Comparison of ENCODE assay signal across 9 mouse cellular contexts in the genomic region with DNA sequence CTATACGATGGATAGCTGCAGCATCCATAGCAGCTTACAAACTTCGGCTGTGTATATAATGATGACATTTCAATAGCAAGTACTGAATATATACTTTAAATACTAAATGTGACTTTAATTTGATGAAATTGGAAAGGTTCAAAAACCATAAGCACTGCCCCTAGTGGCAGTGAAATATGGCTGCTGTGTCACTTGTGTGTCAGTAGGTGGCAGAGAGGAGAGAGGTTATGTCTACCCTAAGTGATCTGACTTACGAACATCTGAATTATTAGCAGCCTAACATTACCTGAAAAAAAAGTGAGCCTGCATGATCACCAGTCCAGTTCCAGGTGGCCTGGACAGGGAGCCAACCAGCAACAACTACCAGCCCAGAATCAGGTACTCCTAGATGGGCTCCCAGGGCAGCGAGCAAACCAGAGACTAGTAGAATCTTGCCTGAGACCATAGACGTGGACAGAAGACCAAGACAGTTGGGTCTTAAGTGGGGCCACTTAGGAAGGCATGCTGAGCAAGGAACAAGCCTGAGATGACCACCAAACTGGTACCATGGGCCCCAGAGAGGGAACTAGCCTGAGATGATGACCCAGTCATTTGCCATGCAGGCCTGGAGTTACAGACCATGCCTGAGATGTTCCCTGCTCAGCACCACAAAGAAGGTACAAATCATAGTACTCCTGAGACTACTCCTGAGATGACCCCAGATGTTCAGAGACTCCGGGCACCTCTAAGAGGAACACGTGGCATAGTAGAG.
DNase-seq lines count a peak whose midpoint lies in the region; ATAC-seq and TF ChIP-seq lines count a peak whose summit lies in the region.
"Had no signal": no experiment of that assay in that cellular context is flagged by ENCODE, and none has a peak within 500 bp of the region (broad histone marks: within the 10 kb centered on the region; RNA-seq: fewer than 3 reads in every experiment).

No protein-coding gene starts in this region.

- no peak overlapping the region for H3K4me3 ChIP-seq in intestine, postnatal 0 days (ENCODE audit: low read depth, low read length)
- no peak overlapping the region for H3K4me3 ChIP-seq in intestine, embryonic 15.5 days (replicated peaks)
- H3K4me3 ChIP-seq: liver, embryonic 13.5 days had no signal

- peak; percentile 3 for DNase-seq in adrenal gland, adult 2 months
- no peak for DNase-seq in adrenal gland, adult 8-10 months
- peak; percentile 1 for DNase-seq in 3T3-L1 (ENCODE audit: low read depth, low spot score)
- peak; percentile 25 for DNase-seq in embryo, embryonic 11 days
- no peak for DNase-seq in ovary, adult 18-20 months (ENCODE audit: low spot score)
- DNase-seq: liver, embryonic 13.5 days had no signal

- peak; percentile 71 for TF ChIP-seq CTCF in intestine, postnatal 0 days (IDR thresholded peaks at IDR 0.05; ENCODE audit: low read depth)

- H3K9ac ChIP-seq in intestine, postnatal 0 days (ENCODE audit: low read depth, low read length) = no peak overlapping the region
- H3K9ac ChIP-seq in intestine, embryonic 15.5 days = no peak overlapping the region
- H3K9ac ChIP-seq: liver, embryonic 13.5 days had no signal

- no peaks in the 10 kb centered on the region for H3K36me3 ChIP-seq in intestine, postnatal 0 days (ENCODE audit: control insufficient read depth, insufficient read depth)
- H3K36me3 ChIP-seq in intestine, embryonic 15.5 days = no peaks in the 10 kb centered on the region
- H3K36me3 ChIP-seq: liver, embryonic 13.5 days had no signal

- H3K4me2 ChIP-seq in intestine, postnatal 0 days (replicated peaks; ENCODE audit: low read depth) = no peak overlapping the region
- no peak overlapping the region for H3K4me2 ChIP-seq in intestine, embryonic 15.5 days (replicated peaks)
- H3K4me2 ChIP-seq: liver, embryonic 13.5 days had no signal

- WGBS in intestine, postnatal 0 days = 76% methylated on average over 7 of the region's 7 CpGs
- WGBS in intestine, embryonic 15.5 days = 85% methylated on average over 7 of the region's 7 CpGs

- no peaks in the 10 kb centered on the region for H3K9me3 ChIP-seq in intestine, postnatal 0 days (ENCODE audit: control insufficient read depth)
- H3K9me3 ChIP-seq in intestine, embryonic 15.5 days = no peaks in the 10 kb centered on the region
- H3K9me3 ChIP-seq: liver, embryonic 13.5 days had no signal

- ATAC-seq in intestine, postnatal 0 days = no peak
- no peak for ATAC-seq in intestine, embryonic 15.5 days
- ATAC-seq in inflammation-experienced regulatory T-cells, adult 6 months = no peak

- H3K27me3 ChIP-seq in intestine, postnatal 0 days (replicated peaks; ENCODE audit: control insufficient read depth, insufficient read depth, low read length) = no peaks in the 10 kb centered on the region
- H3K27me3 ChIP-seq in intestine, embryonic 15.5 days (replicated peaks) = no peaks in the 10 kb centered on the region
- H3K27me3 ChIP-seq: liver, embryonic 13.5 days had no signal

- H3K27ac ChIP-seq in intestine, postnatal 0 days (ENCODE audit: low read depth, low read length) = no peak overlapping the region
- H3K27ac ChIP-seq in intestine, embryonic 15.5 days = no peak overlapping the region
- H3K27ac ChIP-seq: liver, embryonic 13.5 days had no signal

- H3K4me1 ChIP-seq in intestine, postnatal 0 days (replicated peaks; ENCODE audit: control insufficient read depth, insufficient read depth, low read length) = no peaks in the 10 kb centered on the region
- H3K4me1 ChIP-seq in intestine, embryonic 15.5 days (replicated peaks) = no peaks in the 10 kb centered on the region
- H3K4me1 ChIP-seq: liver, embryonic 13.5 days had no signal

Comparison
In these comparisons a context has a peak if more than half of its experiments do, and no peak if none do; other contexts are left out.
1. DNase-seq: peak in adrenal gland, adult 2 months (single experiment), 3T3-L1 (single experiment) and embryo, embryonic 11 days (single experiment); none in adrenal gland, adult 8-10 months (single experiment) and ovary, adult 18-20 months (single experiment).